Mouse (Mus musculus): Measurements from ENCODE around the gene Fam71a.
"Not testable (repeated sequence)": the region's sequence is repeated elsewhere in the genome, so short reads cannot be mapped to it uniquely, and the experiment has no call there.

Fam71a gene

GRCm38 (mm10) chr1:191181469-191182259, 17.0 kb upstream of the Fam71a start:
- DNase-seq: no peak

GRCm38 (mm10) chr1:191180397-191180796, 15.8 kb upstream of the Fam71a start:
- DNase-seq: no peak

DNA sequence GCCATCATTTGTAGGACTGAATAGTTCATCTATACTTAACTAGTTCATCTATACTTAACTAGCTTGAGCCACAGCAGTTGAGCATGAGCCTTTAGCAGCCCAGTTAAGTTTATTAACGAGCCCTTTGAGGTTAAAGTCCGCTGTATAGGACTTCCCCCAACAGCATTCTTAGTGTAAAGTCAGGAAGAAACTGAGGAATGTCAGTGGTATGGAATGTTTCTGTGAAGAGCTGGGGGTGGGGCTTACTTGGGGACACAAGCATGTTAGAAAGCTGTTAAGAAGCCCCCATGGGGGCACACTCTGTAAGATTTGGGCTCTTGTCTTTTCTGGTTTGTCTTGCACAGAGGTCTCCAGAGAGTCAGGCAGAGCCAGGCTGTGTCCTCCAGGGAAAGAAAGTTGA, 15.2 kb upstream of the Fam71a start:
- no peak for DNase-seq

DNA sequence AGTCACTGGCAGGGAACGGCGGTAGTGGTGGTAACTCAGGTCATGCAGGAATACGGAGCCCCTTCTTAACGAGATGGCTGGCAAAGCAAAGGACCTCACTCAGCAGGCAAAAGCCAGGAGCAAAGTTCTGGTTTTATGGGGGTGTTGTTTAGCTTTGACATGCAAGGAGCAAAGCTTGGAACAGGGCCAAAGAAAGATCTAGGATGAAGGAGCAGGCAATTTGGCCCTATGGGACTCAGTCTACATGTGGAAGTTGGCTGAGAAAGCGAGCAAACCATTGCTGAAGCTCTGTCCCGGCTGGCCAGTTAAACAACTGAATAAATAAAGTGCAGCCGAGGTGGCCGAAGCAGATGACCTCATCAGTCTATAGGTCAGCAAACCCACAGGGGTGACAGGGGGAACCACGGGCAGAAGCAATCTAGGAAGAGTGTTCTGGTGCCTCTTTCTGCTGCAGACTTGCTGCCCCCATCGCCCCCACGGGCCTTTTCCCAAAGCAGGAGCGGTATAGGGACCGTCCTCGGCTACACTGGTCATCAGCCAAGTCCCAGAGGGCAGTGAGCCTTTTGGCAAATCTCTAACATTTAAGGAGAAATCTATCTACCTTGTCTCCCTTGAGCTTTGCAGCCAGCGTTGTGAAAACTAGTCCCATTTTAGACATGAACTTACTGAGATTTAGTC, 14.0 kb upstream of the Fam71a start:
- no peak for DNase-seq

GRCm38 (mm10) chr1:191176887-191177286, 12.3 kb upstream of the Fam71a start:
- DNase-seq: no peak

GRCm38 (mm10) chr1:191172487-191172886, 7.9 kb upstream of the Fam71a start:
- DNase-seq: peak; percentile 63

DNA sequence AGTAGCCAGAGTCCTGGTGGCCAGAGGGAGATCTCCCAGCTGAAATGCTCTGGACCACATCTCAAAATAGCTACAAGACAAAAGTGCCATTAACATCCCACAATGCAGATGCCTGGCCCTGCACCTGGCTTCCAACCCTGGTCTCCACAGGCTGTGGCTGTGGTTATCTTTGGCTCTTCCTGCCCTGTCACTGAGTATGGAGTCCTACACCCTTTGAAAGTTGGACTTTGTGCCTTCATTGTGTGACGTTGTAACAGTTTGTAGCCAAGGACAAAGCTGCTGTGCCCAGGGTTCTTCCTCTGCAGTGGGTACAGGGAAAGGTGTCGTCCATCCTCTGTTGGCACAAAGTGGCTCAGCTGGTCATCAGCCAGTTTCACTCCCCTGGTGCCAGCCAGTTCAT, 5.8 kb upstream of the Fam71a start:
- no peak for DNase-seq

DNA sequence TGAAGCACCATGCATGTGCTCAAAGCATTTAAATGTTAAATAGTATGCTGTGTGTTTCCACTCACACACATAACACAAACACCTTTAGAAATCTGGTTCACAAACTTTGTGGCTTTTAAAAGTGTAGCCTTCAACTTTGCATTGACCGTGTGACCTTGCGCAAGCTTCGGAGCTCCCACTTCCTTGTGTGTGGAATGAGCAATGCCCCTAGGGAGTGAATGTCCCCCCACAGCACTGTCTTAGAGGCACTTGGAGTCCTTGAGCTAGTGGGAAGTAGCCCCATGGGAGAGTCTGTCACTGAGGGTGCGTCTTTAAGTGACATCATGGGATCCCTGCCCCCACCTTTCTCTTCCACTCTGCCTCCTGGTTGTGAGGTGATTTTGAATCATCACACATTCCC, 1.6 kb upstream of the Fam71a start:
- no peak for DNase-seq

DNA sequence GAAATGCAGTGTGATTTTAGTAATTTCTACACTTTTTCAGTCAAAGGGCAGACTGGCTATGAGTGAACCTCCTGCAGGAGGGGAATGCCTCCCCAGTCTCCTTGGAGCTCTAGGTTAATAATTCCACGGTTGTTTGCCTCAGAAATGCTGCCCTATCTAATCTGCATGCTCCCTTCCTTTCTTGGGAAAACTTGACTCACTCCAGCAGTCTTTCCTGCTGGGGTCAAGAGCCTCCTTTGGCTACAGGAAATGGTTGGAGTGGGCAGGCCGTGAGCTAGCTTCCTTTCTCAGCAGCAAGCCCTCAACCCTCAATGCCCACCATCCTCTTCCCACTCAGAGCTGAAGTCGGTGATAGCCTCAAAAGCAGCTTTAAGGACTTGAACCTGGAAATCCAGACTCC, 10.3 kb downstream of the Fam71a start:
- DNase-seq: no peak

- peak; percentile 19 for DNase-seq
Observed at GRCm38 (mm10) chr1:191153052-191153451, 11.6 kb downstream of the Fam71a start.

DNA sequence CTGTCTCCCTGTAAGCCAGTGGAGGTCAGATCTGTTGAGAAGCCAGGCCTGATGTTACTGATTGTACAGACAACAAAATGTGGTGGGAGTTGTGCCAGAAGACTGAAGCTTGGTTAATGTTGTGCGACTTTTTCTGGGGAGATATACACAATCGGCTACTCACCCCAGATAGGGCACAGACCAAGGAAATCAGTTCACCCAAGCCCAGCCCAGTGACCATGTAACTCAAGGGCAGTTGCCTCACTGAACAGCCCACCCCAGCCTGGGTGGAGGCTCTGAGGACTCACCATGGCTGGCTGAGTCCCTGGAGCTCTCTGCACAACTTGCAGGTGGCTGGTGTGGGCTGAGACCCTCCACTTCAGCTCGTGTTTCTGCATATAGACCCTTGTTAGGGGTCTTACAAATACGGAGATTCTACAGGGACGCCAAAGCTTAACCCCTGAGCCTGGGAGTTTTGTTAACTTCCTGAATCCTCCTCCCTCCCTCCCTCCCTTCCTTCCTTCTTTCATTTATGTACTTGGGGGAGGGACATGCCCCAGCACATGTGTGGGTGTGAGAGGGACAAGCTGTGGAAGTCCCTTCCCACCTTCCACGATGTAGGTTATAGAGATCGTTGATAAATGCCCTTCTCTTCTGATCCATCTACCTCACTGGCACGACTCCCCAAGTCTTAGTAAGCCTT, 13.6 kb downstream of the Fam71a start:
- DNase-seq: no peak

DNA sequence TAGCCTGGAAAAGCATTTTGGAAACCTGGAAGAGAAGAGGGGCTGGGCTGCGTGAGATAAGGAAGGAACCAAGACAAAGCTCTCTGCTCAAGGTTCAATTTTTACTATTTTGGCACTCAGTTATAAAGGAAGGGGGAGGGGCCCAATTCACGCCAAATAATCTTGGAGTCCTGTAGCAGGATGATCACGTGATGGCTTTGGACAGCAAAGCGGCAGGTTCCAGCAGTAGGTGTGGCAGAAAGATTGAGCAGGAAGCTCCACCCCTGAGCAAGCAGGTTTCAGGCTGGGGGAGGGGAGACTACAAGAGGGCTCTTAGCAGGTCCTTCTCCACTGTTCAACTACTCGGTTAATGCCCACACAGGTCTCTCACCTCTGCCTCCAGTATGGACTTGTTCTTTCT, 15.1 kb downstream of the Fam71a start:
- DNase-seq: not testable (repeated sequence)

- no peak for DNase-seq
Observed at GRCm38 (mm10) chr1:191140983-191141382, 23.6 kb downstream of the Fam71a start.

- no peak for DNase-seq
Observed at GRCm38 (mm10) chr1:191138874-191139495, 25.6 kb downstream of the Fam71a start.

- no peak for DNase-seq
Observed at GRCm38 (mm10) chr1:191138436-191138835, 26.2 kb downstream of the Fam71a start.

DNA sequence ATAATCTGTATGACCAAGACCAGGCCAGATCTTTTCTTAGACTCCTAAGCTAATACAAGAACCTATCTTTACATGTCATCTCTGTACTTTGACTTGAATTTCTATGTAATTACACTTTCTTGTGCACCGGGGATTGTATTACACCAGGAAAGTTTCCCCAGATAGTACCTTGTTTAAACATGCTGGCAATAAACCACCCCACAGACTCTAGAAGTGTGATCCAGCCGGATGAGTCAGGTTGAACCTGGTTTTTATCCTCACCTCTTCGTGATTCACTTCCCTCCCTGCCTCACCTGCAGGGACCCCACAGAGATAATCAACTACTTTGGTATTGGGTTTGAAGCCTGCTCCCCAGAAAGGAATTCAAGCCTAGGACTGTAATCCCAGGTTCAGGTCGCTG, 29.2 kb downstream of the Fam71a start:
- no peak for DNase-seq

DNA sequence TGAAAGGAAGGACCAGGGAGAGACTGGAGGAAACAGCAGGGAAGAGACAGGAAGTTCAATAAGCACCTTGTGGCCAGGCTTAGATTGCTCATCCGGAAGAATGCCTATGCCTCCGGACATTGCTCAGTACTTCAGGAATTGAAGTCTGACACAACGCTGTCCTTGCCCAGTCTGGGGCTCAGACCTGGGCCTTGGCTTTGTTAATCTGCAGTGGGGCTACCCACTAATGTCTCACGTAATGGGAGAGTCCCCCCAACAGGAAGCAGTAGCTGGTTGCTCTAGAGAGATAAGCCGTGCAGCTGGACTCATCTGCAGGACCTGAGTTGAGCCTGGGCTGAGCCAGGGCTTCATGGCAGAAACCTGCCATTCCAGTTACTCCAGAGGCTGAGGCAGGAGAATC, 31.7 kb downstream of the Fam71a start:
- no peak for DNase-seq

DNA sequence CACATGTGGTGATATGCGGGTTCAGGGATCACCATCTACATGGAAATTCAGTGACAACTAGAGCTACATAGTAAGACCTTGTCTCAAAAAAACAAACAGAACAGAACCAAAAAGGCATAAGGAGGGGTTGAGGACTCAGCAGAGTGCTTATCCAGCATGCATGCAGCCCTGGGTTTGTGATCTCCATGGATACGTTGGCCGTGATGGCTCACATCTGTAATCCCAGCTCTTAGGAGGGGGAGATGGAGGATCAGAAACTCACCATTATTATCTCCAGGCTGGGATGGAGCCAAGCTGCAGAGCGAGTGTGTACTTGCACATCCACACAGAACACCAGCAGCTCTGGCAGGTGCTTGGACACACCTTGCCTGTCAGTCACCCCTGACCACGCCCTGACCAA, 32.4 kb downstream of the Fam71a start:
- DNase-seq: no peak

DNA sequence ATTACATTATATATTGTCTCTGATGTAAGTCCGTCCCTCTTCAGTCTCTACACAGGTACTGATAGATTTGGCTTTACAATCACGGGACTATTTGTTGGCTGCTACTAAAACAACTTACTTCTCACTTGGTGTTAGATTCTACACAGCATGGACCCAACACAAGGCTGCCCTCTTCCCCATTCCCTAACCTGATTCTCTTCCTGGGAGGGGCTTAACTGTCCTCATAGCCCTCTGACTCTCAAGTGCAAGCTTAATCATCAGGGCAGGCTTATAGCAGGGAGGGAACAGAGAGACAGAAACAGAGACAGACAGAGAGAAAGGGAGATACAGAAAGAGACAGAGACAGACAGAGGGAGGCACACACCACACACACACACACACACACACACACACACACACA, 32.9 kb downstream of the Fam71a start:
- no peak for DNase-seq

- peak; percentile 21 for DNase-seq
Observed at GRCm38 (mm10) chr1:191125811-191126638, 38.6 kb downstream of the Fam71a start.

DNA sequence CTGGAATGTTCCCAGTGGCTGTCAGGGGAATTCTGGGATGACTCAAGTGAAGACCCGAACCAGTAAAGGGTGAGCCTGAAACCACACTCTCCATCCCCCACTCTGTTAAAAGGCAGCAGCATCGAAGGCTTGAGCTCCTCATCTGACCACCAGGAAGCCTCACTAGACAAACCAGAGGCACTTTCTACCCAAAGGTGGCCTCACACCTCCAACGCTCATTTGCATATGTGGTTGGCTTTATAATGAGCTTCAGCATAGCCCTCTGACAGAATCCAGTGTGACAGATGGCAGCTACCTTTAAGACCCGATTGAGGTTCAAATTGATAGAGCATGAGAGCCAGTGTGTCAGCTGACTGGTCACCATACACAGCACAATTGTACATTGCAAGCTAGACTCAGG, 40.3 kb downstream of the Fam71a start:
- DNase-seq: no peak

DNA sequence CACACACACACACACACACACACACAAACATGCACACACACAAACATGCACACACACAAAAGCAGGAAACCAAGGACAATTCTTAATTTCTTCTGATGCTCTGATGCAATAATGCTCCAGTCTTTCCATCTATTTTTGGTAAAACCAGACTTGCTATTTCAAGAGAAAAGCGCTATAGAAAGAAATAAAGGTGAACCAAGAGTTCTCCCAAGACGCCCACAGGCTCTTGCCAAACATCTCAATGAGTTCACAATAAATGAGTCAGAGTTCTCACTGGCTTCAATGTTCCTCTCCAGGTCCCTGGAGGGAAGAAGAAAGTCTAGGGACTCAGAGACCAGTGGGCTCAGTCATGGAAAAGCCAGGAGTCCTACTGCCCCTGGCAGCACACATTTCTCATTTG, 40.9 kb downstream of the Fam71a start:
- peak; percentile 35 for DNase-seq

GRCm38 (mm10) chr1:191122744-191123143, 41.9 kb downstream of the Fam71a start:
- no peak for DNase-seq
